Mouse (Mus musculus) midbrain, embryonic 14.5 days (tissue): ENCODE data around the gene Rcan3. TPM values are rescaled to one million over a fixed set of nuclear protein-coding genes. Genes with fewer than 3 reads are reported as not detected.
A peak's percentile ranks its signal among the peaks of the same experiment; 100 is the strongest.

ENCODE experiments used
- ATAC-seq: fragments of 200-750 bp; cut with Nextera tagmentation; 2 replicates; pipeline ENCODE4 v1.8.0; 2017; ENCODE audit warnings: moderate number of reproducible peaks, moderate library complexity; ENCODE audit not compliant: low FRiP score, low TSS enrichment
- DNase-seq: peaks from one replicate; pipeline ENCODE4 v3.0.0-alpha.2; 2015
- H3K27ac ChIP-seq: fragments of 300-500 bp; sonication (generic); replicated peaks from 2 replicates; pipeline ENCODE4 v1.5.1; 2014; ENCODE audit warnings: mild to moderate bottlenecking, low read depth, low read length, moderate library complexity
- H3K27me3 ChIP-seq: fragments of 300-500 bp; sonication (generic); 2 replicates; pipeline ENCODE4 v1.6.1; 2014; ENCODE audit warnings: low read length, control low read depth, mixed read lengths; ENCODE audit not compliant: control insufficient read depth, insufficient read depth
- H3K36me3 ChIP-seq: fragments of 300-500 bp; sonication (generic); 2 replicates; pipeline ENCODE4 v1.6.1; 2014; ENCODE audit warnings: low read length, control low read depth; ENCODE audit not compliant: control insufficient read depth, insufficient read depth
- H3K4me1 ChIP-seq: fragments of 300-500 bp; sonication (generic); 2 replicates; pipeline ENCODE4 v1.6.1; 2014; ENCODE audit warnings: mild to moderate bottlenecking, antibody characterized with exemption, low read length, control low read depth; ENCODE audit not compliant: control insufficient read depth, insufficient read depth
- H3K4me2 ChIP-seq: fragments of 300-500 bp; sonication (generic); 2 replicates; pipeline ENCODE4 v1.6.1; 2014; ENCODE audit warnings: mild to moderate bottlenecking, low read length, moderate library complexity
- H3K4me3 ChIP-seq: fragments of 300-500 bp; sonication (generic); replicated peaks from 2 replicates; pipeline ENCODE4 v1.5.1; 2014; ENCODE audit warnings: low read depth, low read length
- H3K9ac ChIP-seq: fragments of 300-500 bp; sonication (generic); replicated peaks from 2 replicates; pipeline ENCODE4 v1.6.1; 2014; ENCODE audit warnings: mild to moderate bottlenecking, low read length, moderate library complexity
- H3K9me3 ChIP-seq: fragments of 300-500 bp; sonication (generic); 2 replicates; pipeline ENCODE4 v1.6.1; 2016; ENCODE audit warnings: low read length, control low read depth, mixed read lengths; ENCODE audit not compliant: control insufficient read depth
- WGBS: fragments of 180-500 bp; shearing (Covaris S2); extraction: QIAGEN DNeasy Blood & Tissue Kit; methylation state at CpG from one replicate; pipeline ENCODE4 v1.1.7; 2014; 5-methylcytosine and 5-hydroxymethylcytosine counted together
- microRNA counts: library from miRNA; unstranded; fragments of <30 nt; microRNA quantifications from one replicate; lab custom pipeline; 2016
- microRNA-seq: library from miRNA; unstranded; fragments of <30 nt; microRNA quantifications from one replicate; pipeline ENCODE4, GENCODE M21; 2016
- polyA plus RNA-seq: library from polyadenylated mRNA; unstranded; fragments of >200 nt; fragmentation: Nextera tagmentation; extraction: Ambion mirVana; gene quantifications from 2 replicates; pipeline ENCODE4 v1.2.1, GENCODE M21; 2014

The Rcan3 gene
- polyA plus RNA-seq, 1 experiment from 2014 or later = 40.9 TPM

DNA sequence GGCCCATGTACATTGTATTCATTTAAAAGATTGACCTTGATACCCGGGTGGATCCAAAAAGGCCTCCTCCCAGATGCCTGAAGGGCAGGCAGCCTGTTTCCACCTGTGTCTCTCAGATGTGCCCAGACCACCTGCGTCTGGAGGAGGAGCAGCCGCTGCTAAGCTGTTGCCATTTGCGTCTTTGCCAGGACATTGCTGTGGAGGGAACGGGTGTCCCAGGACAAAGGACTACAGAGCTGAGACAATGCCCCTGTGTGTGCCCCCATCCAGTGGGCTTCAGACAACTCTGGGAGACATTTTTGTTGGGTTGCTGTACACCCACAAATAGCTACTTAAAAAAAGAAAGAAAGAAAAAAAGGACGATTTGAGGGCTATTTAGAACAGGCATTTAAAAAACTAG lies 70.8 kb downstream of the Rcan3 start:
- Histone ChIP-seq H3K36me3 (no peaks in the 10 kb centered on the region), H3K9me3 (no peaks in the 10 kb centered on the region)

More for the DNA sequence above, 70.8 kb downstream of the Rcan3 start:
- no peak overlapping the region for H3K4me3 ChIP-seq
- H3K4me2 ChIP-seq = no peak overlapping the region
- 22% methylated on average over 6 of the region's 6 CpGs for WGBS
- no peak overlapping the region for H3K27ac ChIP-seq
- no peak overlapping the region for H3K9ac ChIP-seq
- DNase-seq (no peak), ATAC-seq (no peak)
- no peaks in the 10 kb centered on the region for H3K4me1 ChIP-seq
- no peaks in the 10 kb centered on the region for H3K27me3 ChIP-seq

MicroRNA genes within 50 kb of the gene (microRNA counts, 519-probe panel; counts per million panel counts)
- microRNA mmu-miR-700 (lab: Ali Mortazavi, UCI) = not detected

Small RNAs within 50 kb of the gene (microRNA-seq; reads per million reads assigned to microRNA genes)
- gene Mir700 = 258 reads per million, percentile 65 among the genes with 10 or more reads in this experiment

Other genes with a start within 250 kb of the Rcan3 start
- gene Clic4, start 161.0 kb downstream of the Rcan3 start, polyA plus RNA-seq = 34.9 and 61.9 TPM in 2 replicates
- 160 and 179 TPM in 2 replicates for gene Srrm1, start 80.5 kb downstream of the Rcan3 start, polyA plus RNA-seq
- 0.67 and 1.4 TPM in 2 replicates for gene Ncmap, start 35.6 kb downstream of the Rcan3 start, polyA plus RNA-seq
- gene Stpg1, start 60.9 kb upstream of the Rcan3 start, polyA plus RNA-seq = 0.68 TPM in 1 of 2 replicates, not detected in the other
- 7.7 and 9.8 TPM in 2 replicates for gene Nipal3, start 61.2 kb upstream of the Rcan3 start, polyA plus RNA-seq
- 1.5 and 1.6 TPM in 2 replicates for gene Grhl3, start 139.8 kb upstream of the Rcan3 start, polyA plus RNA-seq